Mouse (Mus musculus) heart, adult 11 months (tissue): Measurements from ENCODE around the gene Entpd5.
A peak's percentile ranks its signal among the peaks of the same experiment; 100 is the strongest.
"Not testable (repeated sequence)": the region's sequence is repeated elsewhere in the genome, so short reads cannot be mapped to it uniquely, and the experiment has no call there.

Source experiments
- DNase-seq: peaks from one replicate; pipeline ENCODE4 v3.0.0; 2022

Entpd5 gene

DNA sequence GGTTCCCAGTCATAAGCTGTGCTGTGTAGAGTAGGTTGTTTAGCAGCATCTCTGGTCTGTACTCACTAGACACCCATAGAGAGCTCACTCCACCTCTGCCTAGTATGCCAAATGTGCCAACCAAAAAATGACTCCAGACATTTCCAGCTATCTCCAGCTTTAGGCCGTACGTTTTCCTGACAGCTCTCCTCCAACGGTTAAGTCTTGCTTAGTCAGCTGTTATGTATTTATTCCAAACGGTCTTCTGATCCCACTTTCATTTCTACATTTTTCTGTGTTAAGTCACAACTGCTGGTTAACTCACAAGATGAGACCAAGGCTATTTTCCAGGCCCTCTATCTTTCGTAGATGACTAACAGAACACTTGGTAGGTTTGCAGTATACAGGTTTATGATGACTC is 10.2 kb downstream of the Entpd5 start:
- peak; percentile 52 for DNase-seq

- no peak for DNase-seq
Observed at GRCm38 (mm10) chr12:84397685-84398084, 11.1 kb downstream of the Entpd5 start.

GRCm38 (mm10) chr12:84396947-84397679 is 11.7 kb downstream of the Entpd5 start:
- peak; percentile 55 for DNase-seq

- DNase-seq: peak; percentile 61
Observed at GRCm38 (mm10) chr12:84393847-84394246, 15.0 kb downstream of the Entpd5 start.

DNA sequence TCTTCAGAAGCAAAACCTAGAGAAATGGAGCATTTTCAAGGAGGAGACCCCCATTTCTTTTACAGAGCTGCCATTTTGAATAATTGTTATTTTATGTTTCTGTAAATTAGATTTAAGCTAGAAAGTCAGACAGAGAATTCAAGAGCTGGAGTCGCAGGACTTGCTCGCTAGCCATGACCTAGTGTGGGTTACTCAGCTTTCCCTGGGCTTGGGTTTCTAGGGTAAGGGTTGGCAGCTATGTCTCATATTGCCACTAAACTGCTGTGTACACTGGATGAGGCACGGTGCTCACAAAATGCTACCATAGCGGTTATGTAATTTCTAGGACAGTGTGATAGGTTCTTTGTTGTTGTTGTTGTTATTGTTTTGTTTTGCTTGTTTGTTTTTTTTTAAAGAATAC is 16.1 kb downstream of the Entpd5 start:
- peak; percentile 51 for DNase-seq

- DNase-seq: peak; percentile 88
Observed at GRCm38 (mm10) chr12:84390336-84390735, 18.5 kb downstream of the Entpd5 start.

DNA sequence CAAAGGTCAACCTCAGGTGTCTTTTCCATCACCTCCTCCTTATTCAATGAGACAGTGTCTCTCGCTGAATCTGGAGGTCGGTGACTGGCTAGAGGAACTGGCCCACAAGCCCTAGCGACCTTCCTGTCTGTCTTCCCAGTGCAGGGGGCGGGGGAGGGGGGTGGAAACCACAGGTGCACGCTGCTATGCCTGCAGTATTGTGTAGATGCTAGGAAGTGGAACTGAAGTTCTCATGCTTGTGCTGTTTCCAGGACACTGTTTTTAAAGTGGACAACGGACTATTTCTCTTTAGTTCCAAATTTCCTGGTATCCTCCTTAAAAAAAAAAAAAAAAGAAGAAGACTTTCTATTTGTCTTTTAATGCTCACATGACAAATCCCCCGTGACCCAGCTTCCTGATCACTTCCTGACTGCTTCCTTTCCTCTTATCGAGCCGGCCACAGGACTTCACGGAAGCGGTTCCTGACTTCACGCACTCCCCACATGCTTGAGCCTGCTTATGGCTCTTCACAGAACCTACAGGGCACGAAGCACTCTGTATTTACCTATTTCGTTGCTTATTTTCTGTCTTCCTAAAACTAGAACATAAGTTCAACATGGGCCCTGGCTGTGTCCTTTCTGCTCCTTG is 19.9 kb downstream of the Entpd5 start:
- peak; percentile 95 for DNase-seq

DNA sequence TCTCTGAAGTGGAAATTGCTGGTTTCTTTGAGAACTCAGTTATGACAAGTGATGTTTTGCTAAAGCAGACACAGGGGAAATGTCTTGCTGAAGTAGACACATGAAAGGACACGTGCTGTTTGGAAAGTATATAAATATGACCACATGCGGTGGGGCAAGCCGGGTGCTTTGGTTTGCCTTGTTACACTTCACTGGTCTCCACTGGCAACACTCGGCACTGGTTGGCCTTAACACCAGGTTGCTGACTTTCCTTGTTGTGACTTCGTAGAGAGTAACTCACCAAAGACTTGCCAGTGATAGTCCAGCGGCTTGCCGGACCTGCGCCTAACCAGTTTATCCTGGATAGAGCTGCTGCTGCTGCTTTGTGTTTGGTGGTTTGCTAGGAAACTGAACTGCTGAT is 20.7 kb downstream of the Entpd5 start:
- DNase-seq: no peak

DNA sequence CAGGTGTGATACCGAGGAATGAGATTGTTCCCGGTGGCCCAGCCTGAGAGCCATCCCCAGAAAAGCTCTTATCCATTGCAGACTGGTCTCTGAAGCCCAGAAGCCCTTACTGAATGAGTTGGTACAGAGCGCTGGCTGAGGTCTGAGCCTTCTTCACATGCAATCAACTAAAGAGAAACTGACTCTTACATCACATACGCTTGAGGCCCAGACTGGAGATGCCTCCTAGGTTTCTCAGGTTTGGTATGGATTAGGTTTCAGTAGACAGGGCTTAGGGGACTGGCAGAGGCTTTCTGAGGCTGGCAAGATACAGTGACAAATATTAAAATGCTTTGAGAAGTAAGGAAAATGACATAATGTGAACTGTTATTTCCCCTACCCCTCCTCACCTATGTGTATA is 23.4 kb downstream of the Entpd5 start:
- no peak for DNase-seq

DNA sequence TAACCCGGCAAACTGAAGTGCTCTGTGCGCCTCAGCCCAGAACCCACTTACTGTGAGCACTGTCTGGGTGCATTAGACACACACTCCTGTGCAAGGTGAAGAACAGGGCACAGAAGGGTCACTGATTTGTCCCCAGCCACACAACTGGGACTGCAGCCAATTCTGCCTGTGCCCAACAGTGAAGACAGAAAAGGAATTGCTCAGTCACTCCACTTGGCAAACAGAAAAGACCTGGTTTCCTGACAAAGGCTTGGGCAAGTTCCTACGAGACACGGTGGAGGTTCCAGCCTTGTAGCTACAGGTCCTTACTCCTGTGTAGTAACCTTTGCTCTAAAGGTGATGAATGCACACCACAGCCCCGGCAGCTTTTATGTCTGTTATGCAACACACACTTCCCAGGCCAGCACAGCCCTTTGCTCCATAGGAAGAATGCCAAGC is 24.2 kb downstream of the Entpd5 start:
- DNase-seq: peak; percentile 96

DNA sequence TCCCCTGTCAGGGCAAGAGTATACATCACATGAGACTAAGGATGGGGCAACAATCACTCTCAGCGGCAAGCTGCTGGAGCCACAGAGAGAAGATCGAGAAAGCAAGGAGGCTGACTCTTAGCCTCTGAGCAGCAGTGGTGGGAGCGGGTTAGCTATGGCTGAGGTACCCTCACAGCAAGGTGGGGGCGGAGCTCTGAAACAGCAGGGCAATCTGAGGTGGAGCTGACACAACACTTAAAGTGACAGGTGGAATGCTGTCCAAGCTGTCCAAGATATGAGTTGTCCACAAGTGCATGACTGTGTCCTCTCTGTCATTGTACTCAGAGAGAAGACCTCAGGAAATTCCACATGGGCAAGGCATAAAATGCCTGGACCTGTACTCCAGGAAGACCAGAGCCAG is 26.5 kb downstream of the Entpd5 start:
- peak; percentile 93 for DNase-seq

DNA sequence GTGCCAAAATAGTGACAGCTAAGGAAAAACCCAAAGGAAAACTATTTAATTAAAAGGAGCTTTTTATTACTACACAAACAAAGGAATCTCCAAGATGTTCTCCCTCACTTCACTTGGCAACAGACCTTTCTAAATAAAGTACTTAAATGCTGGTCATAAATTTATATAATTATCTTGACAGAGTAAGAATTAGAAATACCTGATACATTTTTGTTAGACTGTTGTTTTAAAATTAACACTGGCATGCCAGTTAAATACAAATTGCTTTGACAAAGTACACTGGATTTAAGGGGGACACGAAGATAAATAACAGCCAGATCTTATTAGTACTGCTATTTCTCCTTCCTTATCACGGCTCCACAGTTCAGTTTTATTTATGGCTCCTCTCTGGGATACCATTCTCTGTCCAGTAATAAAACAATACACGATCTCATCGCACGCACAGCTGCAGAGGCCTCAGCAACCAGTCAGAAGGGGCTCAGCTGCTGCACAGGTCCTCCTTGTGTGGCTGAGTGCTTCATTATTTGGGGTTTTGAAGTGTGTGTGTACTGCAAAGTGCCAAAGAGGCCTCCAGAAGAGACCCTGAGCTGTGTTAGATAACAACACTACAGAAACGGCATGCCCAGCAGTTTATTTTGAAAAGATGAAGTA is 34.9 kb downstream of the Entpd5 start:
- no peak for DNase-seq

GRCm38 (mm10) chr12:84371647-84372046 is 37.2 kb downstream of the Entpd5 start:
- DNase-seq: peak; percentile 91

DNA sequence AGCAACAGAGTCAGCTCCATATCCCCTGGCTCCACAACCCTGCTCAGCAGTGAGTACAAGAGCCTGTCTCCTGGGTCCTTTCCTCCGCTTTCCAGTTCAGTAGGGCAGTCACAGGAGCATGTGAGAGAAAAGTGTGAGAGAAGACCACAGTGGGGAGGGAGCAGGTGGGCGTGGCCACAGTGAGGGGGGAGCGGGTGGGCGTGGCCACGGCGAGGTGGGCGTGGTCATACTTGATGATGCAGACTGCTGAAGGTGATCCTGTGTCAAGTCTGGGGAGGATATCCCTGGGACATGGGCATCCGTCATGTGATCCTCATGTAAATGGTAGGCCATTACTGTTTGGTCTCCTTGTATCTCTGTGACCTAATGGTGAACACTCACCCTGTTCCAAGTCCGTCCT is 41.9 kb downstream of the Entpd5 start:
- no peak for DNase-seq

DNA sequence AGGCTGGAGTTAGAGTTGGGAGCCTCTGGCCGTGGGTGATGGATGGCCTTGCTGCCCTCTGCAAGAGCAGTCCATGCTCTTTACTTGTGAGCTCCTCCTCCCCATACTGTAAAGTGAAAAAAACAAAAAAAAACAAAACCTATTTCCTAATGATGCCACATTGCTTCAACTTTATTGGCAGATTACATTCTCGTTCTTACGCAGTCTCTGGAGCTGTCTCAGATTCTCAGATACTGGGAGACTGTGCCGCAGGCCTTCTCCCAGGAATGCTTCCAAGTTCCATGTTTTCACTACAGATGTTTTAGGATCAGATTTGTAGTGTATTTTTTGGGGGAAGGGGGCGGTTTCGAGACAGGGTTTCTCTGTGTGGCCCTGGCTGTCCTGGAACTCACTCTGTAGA is 43.7 kb downstream of the Entpd5 start:
- DNase-seq: no peak

DNA sequence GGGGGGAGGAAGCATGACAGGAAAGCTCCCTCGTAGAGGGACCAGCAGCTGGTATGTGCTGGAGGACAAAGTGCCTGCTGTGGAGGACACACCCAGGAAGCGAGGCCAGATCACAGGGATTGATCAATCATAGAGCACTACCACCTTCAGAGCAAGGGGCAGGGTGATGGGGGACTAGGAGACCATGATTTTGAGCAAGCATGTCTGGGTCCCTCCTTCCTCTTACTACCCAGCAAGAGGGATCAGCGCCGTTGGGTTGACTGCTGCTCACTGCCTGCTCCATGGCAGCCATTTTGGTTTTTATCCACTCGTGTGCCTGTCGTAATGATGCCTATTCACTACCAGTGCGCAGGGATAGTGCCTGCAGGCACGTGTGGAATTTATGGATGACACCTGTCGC is 44.5 kb downstream of the Entpd5 start:
- DNase-seq: no peak

- DNase-seq: no peak
Observed at GRCm38 (mm10) chr12:84362872-84363271, 46.0 kb downstream of the Entpd5 start.

DNA sequence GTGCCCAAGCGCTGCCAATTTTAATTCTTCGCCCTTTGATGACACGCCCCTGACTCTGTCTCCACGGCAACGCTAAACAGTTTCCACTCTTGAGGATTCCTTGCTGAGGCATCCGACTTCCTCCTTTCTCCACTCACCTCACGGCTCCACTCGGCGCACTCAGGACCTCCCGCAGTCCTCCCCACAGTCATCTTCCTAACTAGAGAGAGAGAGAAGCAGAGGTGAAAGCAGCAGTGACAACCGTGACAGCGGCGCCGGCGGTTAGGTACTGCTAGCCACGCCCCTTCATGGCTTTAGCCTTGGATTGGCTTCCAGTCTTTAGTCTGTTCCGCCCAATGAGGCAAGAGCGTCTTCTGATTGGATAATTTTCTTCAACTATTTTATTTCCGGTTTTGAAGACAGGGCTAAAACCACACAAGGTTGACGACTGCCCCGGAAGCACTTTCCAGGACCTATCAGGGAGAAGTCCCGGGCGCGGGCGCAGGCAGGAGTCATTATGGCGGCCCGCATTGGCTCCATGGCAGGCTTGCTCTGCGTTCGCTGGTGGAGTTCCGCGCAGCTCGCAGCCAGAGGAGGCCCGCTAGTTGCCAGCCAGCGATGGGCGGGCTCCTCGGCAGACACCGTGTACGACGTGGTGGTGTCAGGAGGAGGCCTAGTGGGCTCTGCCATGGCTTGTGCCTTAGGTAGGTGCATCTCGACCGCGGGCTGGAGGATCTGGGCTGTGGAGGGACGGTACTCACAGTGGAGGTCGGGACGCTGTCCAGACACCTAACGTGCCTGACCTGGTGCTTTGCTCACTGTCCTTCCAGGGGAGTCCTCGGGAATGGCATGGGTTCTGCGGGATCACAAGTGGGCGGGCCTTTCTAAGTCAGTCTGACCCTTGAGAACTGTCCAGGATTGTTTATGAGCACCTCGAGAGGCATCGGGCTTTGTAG is 47.0 kb downstream of the Entpd5 start, which contains the start of the genes Coq6 and Fam161b:
TSS of gene Coq6 (plus strand) at position 103 of the 935 bp plus-strand sequence.
TSS of gene Fam161b (minus strand) at position 279 of the 935 bp plus-strand sequence.
- DNase-seq: peak; percentile 100

GRCm38 (mm10) chr12:84358699-84359098 is 50.1 kb downstream of the Entpd5 start:
- DNase-seq: not testable (repeated sequence)

DNA sequence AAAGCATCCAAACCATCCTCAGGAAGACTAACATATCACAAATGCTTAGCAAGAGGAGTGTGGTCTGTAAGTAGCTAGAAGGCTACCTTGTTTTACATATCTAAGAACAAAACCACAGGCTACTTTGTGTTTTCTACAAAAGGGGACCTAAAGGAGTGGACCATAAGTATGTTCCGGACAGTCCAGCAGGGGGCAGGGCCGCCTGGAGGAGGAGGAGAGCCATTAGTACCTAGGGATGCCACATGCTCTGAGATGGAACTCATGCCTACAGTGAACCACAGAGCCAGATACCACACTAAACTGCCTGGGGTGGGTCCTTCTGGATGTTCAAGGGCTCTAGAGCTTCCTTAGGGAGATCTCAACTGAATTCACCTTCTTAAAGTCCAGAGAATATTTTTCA is 61.6 kb downstream of the Entpd5 start:
- peak; percentile 86 for DNase-seq

DNA sequence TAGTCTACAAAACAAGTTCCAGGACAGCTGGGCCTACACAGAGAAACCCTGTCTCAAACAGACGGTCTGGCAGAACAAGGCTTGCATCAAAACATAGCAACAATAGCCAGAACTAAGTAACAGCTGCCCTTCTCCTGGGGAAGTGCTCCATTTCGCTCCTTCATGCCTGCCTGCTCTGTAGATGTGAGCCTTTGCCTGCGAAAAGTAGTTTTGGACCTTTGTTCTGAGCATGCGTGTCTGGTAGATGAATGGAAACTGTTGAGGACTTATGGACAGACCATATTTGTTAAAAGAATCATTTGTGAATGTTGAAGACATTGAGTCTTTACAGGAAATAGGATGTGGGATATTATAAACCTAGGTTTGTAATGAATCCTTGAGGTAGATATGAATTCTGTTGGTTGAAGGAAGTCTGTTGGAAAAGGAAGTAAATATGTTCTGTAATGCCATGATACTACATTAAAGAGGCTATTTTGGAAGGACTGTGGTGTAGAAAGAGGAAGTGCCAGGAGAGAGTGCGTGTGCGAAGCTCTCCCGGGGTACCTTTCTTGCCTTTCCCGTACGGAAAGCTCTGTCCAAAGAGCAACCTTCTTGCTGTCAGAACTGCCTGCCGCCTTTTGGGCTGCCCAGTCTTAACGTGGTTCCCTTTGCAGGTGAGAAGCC is 71.7 kb downstream of the Entpd5 start:
- DNase-seq: peak; percentile 71

GRCm38 (mm10) chr12:84327111-84327512 is 81.7 kb downstream of the Entpd5 start:
- DNase-seq: peak; percentile 95
